ENCODE assay signal across 40 mouse cellular contexts in the genomic region with DNA sequence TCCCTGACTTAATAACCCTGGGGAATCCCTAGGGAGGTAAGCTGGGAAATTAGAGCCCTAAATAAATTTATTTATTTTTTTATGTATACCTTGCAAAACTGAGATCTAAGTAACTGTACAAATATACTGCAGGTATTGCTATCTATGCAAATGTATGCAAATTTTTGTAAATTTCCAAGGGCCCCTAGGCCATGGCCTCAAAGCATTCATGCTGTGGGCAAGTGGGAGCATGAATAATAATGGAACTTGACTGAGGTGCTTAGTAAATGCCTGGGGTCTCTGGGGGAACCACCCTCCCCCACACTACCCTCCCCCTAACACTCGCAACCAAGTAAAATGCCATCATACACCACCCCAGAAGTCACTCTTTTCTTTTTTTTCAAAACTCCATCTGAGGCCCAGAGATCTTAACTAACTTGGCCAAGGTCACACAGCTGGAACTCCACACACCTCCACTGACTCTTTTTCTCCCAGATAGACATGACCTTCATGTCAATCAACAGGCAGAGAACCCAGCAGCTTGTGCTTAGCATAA. TPM values are rescaled to one million over a fixed set of nuclear protein-coding genes. Genes with fewer than 3 reads are reported as not detected.
"Had no signal": no experiment of that assay in that cellular context is flagged by ENCODE, and none has a peak within 500 bp of the region (broad histone marks: within the 10 kb centered on the region; RNA-seq: fewer than 3 reads in every experiment).

No protein-coding gene starts in this region.

- H3K27ac ChIP-seq: heart, embryonic 10.5 days; hindbrain, embryonic 12.5 days; hindbrain, embryonic 14.5 days; intestine, embryonic 15.5 days; layer of hippocampus, adult 2 months; left cerebral cortex, adult 2 months; limb, embryonic 10.5 days; limb, embryonic 12.5 days; liver, embryonic 13.5 days; liver, embryonic 15.5 days had no signal

- DNase-seq: gastrocnemius, postnatal 14 days; gastrocnemius, postnatal 36 days; heart, adult 18-20 months; heart, postnatal 10 days; heart, postnatal 36 days; kidney, adult 18-20 months; kidney, adult 8-10 months; kidney, postnatal 10 days; kidney, postnatal 25 days; kidney, postnatal 4 days; liver; liver, embryonic 13.5 days had no signal

- H3K27me3 ChIP-seq: heart, embryonic 12.5 days; hindbrain, embryonic 12.5 days; intestine, embryonic 15.5 days; limb, embryonic 12.5 days; liver, embryonic 13.5 days; liver, embryonic 15.5 days had no signal

- H3K9me3 ChIP-seq: heart, embryonic 10.5 days; hindbrain, embryonic 12.5 days; intestine, embryonic 15.5 days; limb, embryonic 10.5 days; liver, embryonic 13.5 days; liver, embryonic 15.5 days had no signal

- H3K4me1 ChIP-seq: heart, embryonic 10.5 days; heart, embryonic 12.5 days; hindbrain, embryonic 12.5 days; intestine, embryonic 15.5 days; limb, embryonic 10.5 days; limb, embryonic 12.5 days; liver, embryonic 13.5 days; liver, embryonic 15.5 days had no signal

- H3K4me3 ChIP-seq: heart, embryonic 10.5 days; heart, embryonic 12.5 days; hindbrain, embryonic 12.5 days; intestine, embryonic 15.5 days; layer of hippocampus, adult 2 months; left cerebral cortex, adult 2 months; limb, embryonic 10.5 days; limb, embryonic 12.5 days; liver, embryonic 13.5 days; liver, embryonic 15.5 days had no signal

- H3K36me3 ChIP-seq: heart, embryonic 10.5 days; heart, embryonic 12.5 days; hindbrain, embryonic 12.5 days; intestine, embryonic 15.5 days; limb, embryonic 10.5 days; limb, embryonic 12.5 days; liver, embryonic 13.5 days; liver, embryonic 15.5 days had no signal

RNA-seq across cellular contexts. Expression of gene 3110018I06Rik, which starts 40.0 kb away (rescaled TPM):
- total RNA-seq: gastrocnemius, adult 18-20 months; gastrocnemius, adult 8-10 months; gastrocnemius, postnatal 14 days; gastrocnemius, postnatal 36 days; heart, adult 18-20 months; heart, adult 8-10 months; heart, postnatal 10 days; heart, postnatal 36 days; hematopoietic stem cell, adult 5-6 weeks; layer of hippocampus, adult 2 months; layer of hippocampus, postnatal 10 days; layer of hippocampus, postnatal 25 days; left cerebral cortex, adult 2 months; left cerebral cortex, postnatal 14 days; left cerebral cortex, postnatal 36 days had no signal
- polyA plus RNA-seq: gonadal fat pad, adult 2 months; heart, embryonic 10.5 days; heart, embryonic 12.5 days; heart, embryonic 14.5 days; heart, embryonic 16.5 days; hindbrain, embryonic 12.5 days; hindbrain, embryonic 14.5 days; hindbrain, embryonic 16.5 days; inflammation-experienced regulatory T-cells, adult 6 months; intestine, embryonic 15.5 days; intestine, postnatal 0 days; kidney, embryonic 14.5 days; kidney, embryonic 16.5 days; limb, embryonic 10.5 days; limb, embryonic 12.5 days; limb, embryonic 14.5 days; liver, embryonic 11.5 days; liver, embryonic 13.5 days; liver, embryonic 15.5 days had no signal
